Mouse (Mus musculus): ENCODE data around the gene Slc12a5. TPM values are rescaled to one million over a fixed set of nuclear protein-coding genes. Genes with fewer than 3 reads are reported as not detected.

Gene Slc12a5
- 0.92 and 0.93 TPM in 2 replicates for polyA plus RNA-seq (2016; fragmentation: Nextera tagmentation; extraction: Ambion mirVana)

GRCm38 (mm10) chr2:164960716-164961441, at the start of gene Slc12a5:
Gene Slc12a5, plus strand, starts transcription at chr2:164960802.
- under 1% methylated on average over 46 of the region's 54 CpGs for whole genome bisulfite sequencing
- H3K4me1 ChIP-seq: peaks cover 40% of the 10 kb centered on the region
- peak within 1 kb of the TSS; percentile 72 for H3K4me3 ChIP-seq
- peak; percentile 81 for DNase-seq (ENCODE audit: extremely low spot score, low spot score)
- peaks cover 49% of the 10 kb centered on the region for H3K27me3 ChIP-seq (ENCODE audit: poor library complexity, severe bottlenecking)
- no peaks in the 10 kb centered on the region for H3K9me3 ChIP-seq
- H3K27ac ChIP-seq: peak within 1 kb of the TSS; percentile 89
- no peaks in the 10 kb centered on the region for H3K36me3 ChIP-seq (replicated peaks)

GRCm38 (mm10) chr2:164911086-164912048, 49.2 kb upstream of the Slc12a5 start, which contains the start of gene Zfp335:
Gene Zfp335, minus strand, starts transcription at chr2:164911757.
- Histone ChIP-seq H3K4me1 (peaks cover 34% of the 10 kb centered on the region), H3K9me3 (peaks cover 10% of the 10 kb centered on the region), H3K27ac (peak within 1 kb of the TSS; percentile 96), H3K4me3 (peak within 1 kb of the TSS; percentile 63), H3K27me3 (ENCODE audit: poor library complexity, severe bottlenecking) (no peaks in the 10 kb centered on the region), H3K36me3 (replicated peaks) (peaks cover 44% of the 10 kb centered on the region)
- DNase-seq (ENCODE audit: extremely low spot score, low spot score): peak; percentile 92
- under 1% methylated on average over 91 of the region's 91 CpGs for WGBS

- Histone ChIP-seq H3K9me3 (0 out of 2 replicates have a peak, but pooled peaks cover 4% of the 10 kb centered on the region), H3K27me3 (ENCODE audit: poor library complexity, severe bottlenecking) (no peaks in the 10 kb centered on the region), H3K36me3 (replicated peaks) (peaks cover 36% of the 10 kb centered on the region), H3K4me3 (peak overlapping the region; percentile 63), H3K4me1 (peaks cover 34% of the 10 kb centered on the region), H3K27ac (peak overlapping the region; percentile 96)
- 26% methylated on average over 12 of the region's 12 CpGs for WGBS
- no peak for DNase-seq (ENCODE audit: extremely low spot score, low spot score)
These were observed 48.5 kb upstream of the Slc12a5 start for GRCm38 (mm10) chr2:164912151-164912550.

DNA sequence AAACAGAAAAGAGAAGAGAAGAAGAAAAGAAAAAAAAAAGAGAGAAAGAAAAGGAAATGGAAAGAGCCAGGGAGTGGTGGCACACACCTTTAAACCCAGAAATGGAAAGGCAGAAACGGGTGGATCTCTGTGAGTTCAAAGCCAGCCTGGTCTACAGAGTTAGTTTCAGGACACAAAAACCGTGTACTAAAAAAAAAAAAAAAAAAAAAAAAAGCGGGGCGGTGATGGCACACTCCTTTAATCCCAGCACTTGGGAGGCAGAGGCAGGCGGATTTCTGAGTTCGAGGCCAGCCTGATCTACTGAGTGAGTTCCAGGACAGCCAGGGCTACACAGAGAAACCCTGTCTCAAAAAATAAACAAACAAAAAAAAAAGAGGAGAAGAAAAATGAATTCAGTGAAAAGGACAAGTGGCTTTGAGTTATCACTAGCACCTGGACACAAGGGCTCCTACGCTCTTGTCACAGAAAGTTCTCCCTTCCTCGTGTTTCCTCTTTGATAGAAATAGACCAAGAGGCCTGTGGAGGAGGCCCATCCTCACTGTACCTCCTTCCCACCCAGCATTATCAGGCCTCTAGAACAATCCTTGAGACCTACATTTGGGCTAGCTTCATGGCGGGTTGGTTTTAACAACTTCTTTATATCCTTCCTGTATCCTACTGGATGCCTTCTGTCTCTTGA, 47.7 kb upstream of the Slc12a5 start:
- peaks cover 34% of the 10 kb centered on the region for H3K4me1 ChIP-seq
- 92% methylated on average over 8 of the region's 9 CpGs for WGBS
- peaks cover 29% of the 10 kb centered on the region for H3K36me3 ChIP-seq (replicated peaks)
- no peak overlapping the region for H3K27ac ChIP-seq
- H3K27me3 ChIP-seq (ENCODE audit: poor library complexity, severe bottlenecking): no peaks in the 10 kb centered on the region
- DNase-seq (ENCODE audit: extremely low spot score, low spot score): no peak
- no peaks in the 10 kb centered on the region for H3K9me3 ChIP-seq
- H3K4me3 ChIP-seq: peak overlapping the region; percentile 63

GRCm38 (mm10) chr2:164913428-164913786, 47.2 kb upstream of the Slc12a5 start:
- Histone ChIP-seq H3K4me3 (no peak overlapping the region), H3K27me3 (ENCODE audit: poor library complexity, severe bottlenecking) (no peaks in the 10 kb centered on the region), H3K9me3 (no peaks in the 10 kb centered on the region), H3K36me3 (replicated peaks) (peaks cover 28% of the 10 kb centered on the region), H3K4me1 (peaks cover 36% of the 10 kb centered on the region), H3K27ac (no peak overlapping the region)
- DNase-seq (ENCODE audit: extremely low spot score, low spot score): no peak
- WGBS: 90% methylated on average over 2 of the region's 2 CpGs

DNA sequence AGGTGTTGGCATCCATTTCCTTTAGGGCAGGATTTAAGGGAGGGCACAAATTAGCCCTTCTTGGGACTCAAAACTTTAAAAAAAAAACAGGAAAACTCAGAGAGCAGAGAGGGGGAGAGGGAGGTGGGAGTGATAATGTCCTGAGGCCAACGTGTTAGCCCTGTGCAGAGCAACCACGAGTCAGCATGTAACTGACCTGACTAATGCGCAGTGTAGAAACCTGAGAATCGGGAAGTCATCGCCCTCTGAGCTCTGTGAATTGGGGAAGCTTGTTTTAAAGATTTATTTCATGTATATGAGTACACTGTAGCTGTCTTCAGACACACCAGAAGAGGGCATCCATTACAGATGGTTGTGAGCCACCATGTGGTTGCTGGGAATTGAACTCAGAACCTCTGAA, 43.8 kb upstream of the Slc12a5 start:
- H3K4me1 ChIP-seq: peaks cover 17% of the 10 kb centered on the region
- no peak overlapping the region for H3K27ac ChIP-seq
- H3K27me3 ChIP-seq (ENCODE audit: poor library complexity, severe bottlenecking): no peaks in the 10 kb centered on the region
- no peak overlapping the region for H3K4me3 ChIP-seq
- no peak for DNase-seq (ENCODE audit: extremely low spot score, low spot score)
- WGBS: 82% methylated on average over 5 of the region's 5 CpGs
- H3K9me3 ChIP-seq: no peaks in the 10 kb centered on the region
- H3K36me3 ChIP-seq (replicated peaks): peaks cover 35% of the 10 kb centered on the region

GRCm38 (mm10) chr2:164917371-164917770, 43.2 kb upstream of the Slc12a5 start:
- Histone ChIP-seq H3K4me1 (peaks cover 18% of the 10 kb centered on the region), H3K4me3 (no peak overlapping the region), H3K9me3 (no peaks in the 10 kb centered on the region), H3K27me3 (ENCODE audit: poor library complexity, severe bottlenecking) (no peaks in the 10 kb centered on the region), H3K36me3 (replicated peaks) (peaks cover 35% of the 10 kb centered on the region), H3K27ac (no peak overlapping the region)
- DNase-seq (ENCODE audit: extremely low spot score, low spot score): no peak
- WGBS: 72% methylated on average over 10 of the region's 10 CpGs

DNA sequence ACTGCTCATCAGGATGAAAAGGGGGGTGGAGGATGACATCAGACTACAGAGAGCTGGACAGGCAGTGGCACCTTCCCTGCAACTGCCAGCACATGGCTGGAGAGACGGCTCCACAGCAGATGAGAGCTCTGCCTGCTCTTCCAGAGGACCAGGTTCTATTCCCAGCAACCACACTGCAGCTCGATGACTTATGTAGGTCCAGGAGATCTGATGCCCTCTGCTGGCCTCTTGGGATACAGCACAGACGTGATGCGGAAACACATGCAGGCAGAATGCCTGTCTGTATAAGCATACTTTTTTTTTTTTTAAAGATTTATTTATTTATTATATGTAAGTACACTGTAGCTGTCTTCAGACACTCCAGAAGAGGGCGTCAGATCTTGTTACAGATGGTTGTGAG, 42.3 kb upstream of the Slc12a5 start:
- peak; percentile 40 for DNase-seq (ENCODE audit: extremely low spot score, low spot score)
- Histone ChIP-seq H3K36me3 (replicated peaks) (peaks cover 34% of the 10 kb centered on the region), H3K4me3 (no peak overlapping the region), H3K27ac (no peak overlapping the region), H3K27me3 (ENCODE audit: poor library complexity, severe bottlenecking) (no peaks in the 10 kb centered on the region), H3K4me1 (peaks cover 24% of the 10 kb centered on the region), H3K9me3 (no peaks in the 10 kb centered on the region)
- WGBS: 62% methylated on average over 5 of the region's 5 CpGs

GRCm38 (mm10) chr2:164921984-164922383, 38.6 kb upstream of the Slc12a5 start:
- Histone ChIP-seq H3K4me1 (peaks cover 32% of the 10 kb centered on the region), H3K9me3 (no peaks in the 10 kb centered on the region), H3K27me3 (ENCODE audit: poor library complexity, severe bottlenecking) (no peaks in the 10 kb centered on the region; the same call in 1 of the 2 replicates), H3K4me3 (no peak overlapping the region), H3K27ac (no peak overlapping the region), H3K36me3 (replicated peaks) (peaks cover 23% of the 10 kb centered on the region)
- WGBS: 68% methylated on average over 7 of the region's 7 CpGs
- no peak for DNase-seq (ENCODE audit: extremely low spot score, low spot score)

GRCm38 (mm10) chr2:164923291-164923690, 37.3 kb upstream of the Slc12a5 start:
- DNase-seq (ENCODE audit: extremely low spot score, low spot score): no peak
- H3K27ac ChIP-seq: no peak overlapping the region
- H3K4me3 ChIP-seq: no peak overlapping the region
- WGBS: 67% methylated on average over 4 of the region's 4 CpGs
- H3K27me3 ChIP-seq (ENCODE audit: poor library complexity, severe bottlenecking): no peaks in the 10 kb centered on the region; the same call in 1 of the 2 replicates
- no peaks in the 10 kb centered on the region for H3K9me3 ChIP-seq
- H3K36me3 ChIP-seq (replicated peaks): peaks cover 20% of the 10 kb centered on the region
- peaks cover 30% of the 10 kb centered on the region for H3K4me1 ChIP-seq

GRCm38 (mm10) chr2:164924100-164924857, 36.3 kb upstream of the Slc12a5 start:
- peaks cover 16% of the 10 kb centered on the region for H3K36me3 ChIP-seq (replicated peaks)
- H3K27me3 ChIP-seq (ENCODE audit: poor library complexity, severe bottlenecking): no peaks in the 10 kb centered on the region; the same call in 1 of the 2 replicates
- peak; percentile 68 for DNase-seq (ENCODE audit: extremely low spot score, low spot score)
- no peak overlapping the region for H3K4me3 ChIP-seq
- H3K9me3 ChIP-seq: no peaks in the 10 kb centered on the region
- 34% methylated on average over 11 of the region's 11 CpGs for WGBS
- H3K4me1 ChIP-seq: peaks cover 30% of the 10 kb centered on the region
- H3K27ac ChIP-seq: no peak overlapping the region

Measured in forebrain, embryonic 10.5 days (tissue).